Mouse (Mus musculus) spleen, adult 2 months (tissue): ENCODE data around the gene Itpkb.

Experiments used
- CTCF ChIP-seq: fragments of 200-500 bp; IDR thresholded peaks from 2 replicates; pipeline ENCODE4 v1.5.1; 2011; ENCODE audit warnings: mild to moderate bottlenecking, inconsistent platforms; ENCODE audit not compliant: insufficient read depth, insufficient read length, insufficient replicate concordance; ENCODE audit errors: extremely low read depth
- POLR2A ChIP-seq: fragments of 200-500 bp; IDR thresholded peaks from 2 replicates; pipeline ENCODE4 v1.6.1; 2011; ENCODE audit warnings: low read depth, low read length, inconsistent platforms

GRCm38 (mm10) chr1:180433098-180433538 lies 102.8 kb downstream of the Itpkb start:
- TF ChIP-seq CTCF (no peak), POLR2A (no peak)
